Mouse (Mus musculus): Measurements from ENCODE around the gene Opcml. TPM values are rescaled to one million over a fixed set of nuclear protein-coding genes. Genes with fewer than 3 reads are reported as not detected.

Opcml gene
- total and polyA plus RNA-seq, 2 experiments from 2014 or later: 0.49 to 0.57 TPM

- DNase-seq (ENCODE audit: low spot score): no peak
- TF ChIP-seq EP300 (IDR thresholded peaks at IDR 0.05; ENCODE audit: low read depth) (no peak), CTCF (IDR thresholded peaks at IDR 0.05; ENCODE audit: low read depth) (no peak)
Observed at GRCm38 (mm10) chr9:28190751-28191150, 400.2 kb downstream of the Opcml start.

GRCm38 (mm10) chr9:28196550-28196949 is 406.0 kb downstream of the Opcml start:
- Histone ChIP-seq H3K9ac (replicated peaks; ENCODE audit: low read depth, low read length) (no peak overlapping the region), H3K36me3 (replicated peaks; ENCODE audit: control insufficient read depth, insufficient read depth, low read length) (no peaks in the 10 kb centered on the region), H3K9me3 (replicated peaks; ENCODE audit: control insufficient read depth, low read length) (no peaks in the 10 kb centered on the region), H3K27ac (ENCODE audit: low read depth) (no peak overlapping the region), H3K27me3 (ENCODE audit: control insufficient read depth, insufficient read depth, low read length) (no peaks in the 10 kb centered on the region), H3K4me1 (ENCODE audit: control insufficient read depth, insufficient read depth) (no peaks in the 10 kb centered on the region), H3K4me3 (ENCODE audit: low read depth, low read length) (no peak overlapping the region), H3K4me2 (ENCODE audit: low read depth, low read length) (no peak overlapping the region)
- 94% methylated on average over 2 of the region's 2 CpGs for WGBS
- TF ChIP-seq CTCF (IDR thresholded peaks at IDR 0.05; ENCODE audit: low read depth) (no peak), EP300 (IDR thresholded peaks at IDR 0.05; ENCODE audit: low read depth) (no peak)
- no peak for DNase-seq (ENCODE audit: low spot score)
- ATAC-seq (ENCODE audit: insufficient read depth, low read depth): no peak

More at GRCm38 (mm10) chr9:28190751-28191150, 400.2 kb downstream of the Opcml start:
- no peaks in the 10 kb centered on the region for H3K9me3 ChIP-seq (replicated peaks; ENCODE audit: control insufficient read depth, low read length)
- no peak overlapping the region for H3K4me3 ChIP-seq (ENCODE audit: low read depth, low read length)
- no peak for ATAC-seq (ENCODE audit: insufficient read depth, low read depth)
- H3K27me3 ChIP-seq (ENCODE audit: control insufficient read depth, insufficient read depth, low read length): no peaks in the 10 kb centered on the region
- H3K9ac ChIP-seq (replicated peaks; ENCODE audit: low read depth, low read length): no peak overlapping the region
- no peaks in the 10 kb centered on the region for H3K36me3 ChIP-seq (replicated peaks; ENCODE audit: control insufficient read depth, insufficient read depth, low read length)
- H3K4me1 ChIP-seq (ENCODE audit: control insufficient read depth, insufficient read depth): no peaks in the 10 kb centered on the region
- H3K4me2 ChIP-seq (ENCODE audit: low read depth, low read length): no peak overlapping the region
- H3K27ac ChIP-seq (ENCODE audit: low read depth): no peak overlapping the region
- 61% methylated on average over 1 of the region's 1 CpGs for WGBS

GRCm38 (mm10) chr9:28197061-28197460 is 406.5 kb downstream of the Opcml start:
- no peaks in the 10 kb centered on the region for H3K9me3 ChIP-seq (replicated peaks; ENCODE audit: control insufficient read depth, low read length)
- H3K9ac ChIP-seq (replicated peaks; ENCODE audit: low read depth, low read length): no peak overlapping the region
- no peaks in the 10 kb centered on the region for H3K27me3 ChIP-seq (ENCODE audit: control insufficient read depth, insufficient read depth, low read length)
- H3K4me3 ChIP-seq (ENCODE audit: low read depth, low read length): no peak overlapping the region
- no peak overlapping the region for H3K4me2 ChIP-seq (ENCODE audit: low read depth, low read length)
- no peaks in the 10 kb centered on the region for H3K4me1 ChIP-seq (ENCODE audit: control insufficient read depth, insufficient read depth)
- 37% methylated on average over 2 of the region's 2 CpGs for WGBS
- TF ChIP-seq CTCF (IDR thresholded peaks at IDR 0.05; ENCODE audit: low read depth) (no peak), EP300 (IDR thresholded peaks at IDR 0.05; ENCODE audit: low read depth) (no peak)
- no peak overlapping the region for H3K27ac ChIP-seq (ENCODE audit: low read depth)
- ATAC-seq (ENCODE audit: insufficient read depth, low read depth): no peak
- no peak for DNase-seq (ENCODE audit: low spot score)
- no peaks in the 10 kb centered on the region for H3K36me3 ChIP-seq (replicated peaks; ENCODE audit: control insufficient read depth, insufficient read depth, low read length)

GRCm38 (mm10) chr9:28197631-28198030 is 407.1 kb downstream of the Opcml start:
- DNase-seq (ENCODE audit: low spot score) (peak; percentile 17), ATAC-seq (ENCODE audit: insufficient read depth, low read depth) (0 out of 2 replicates have a peak, but pooled peaks have one; percentile 36)
- Histone ChIP-seq H3K36me3 (replicated peaks; ENCODE audit: control insufficient read depth, insufficient read depth, low read length) (no peaks in the 10 kb centered on the region), H3K9ac (replicated peaks; ENCODE audit: low read depth, low read length) (no peak overlapping the region), H3K9me3 (replicated peaks; ENCODE audit: control insufficient read depth, low read length) (no peaks in the 10 kb centered on the region), H3K27me3 (ENCODE audit: control insufficient read depth, insufficient read depth, low read length) (no peaks in the 10 kb centered on the region), H3K4me1 (ENCODE audit: control insufficient read depth, insufficient read depth) (no peaks in the 10 kb centered on the region), H3K4me3 (ENCODE audit: low read depth, low read length) (no peak overlapping the region), H3K4me2 (ENCODE audit: low read depth, low read length) (no peak overlapping the region), H3K27ac (ENCODE audit: low read depth) (no peak overlapping the region)
- WGBS: 29% methylated on average over 3 of the region's 3 CpGs
- TF ChIP-seq EP300 (IDR thresholded peaks at IDR 0.05; ENCODE audit: low read depth) (no peak), CTCF (IDR thresholded peaks at IDR 0.05; ENCODE audit: low read depth) (peak; percentile 70)

GRCm38 (mm10) chr9:28198106-28198694 is 407.6 kb downstream of the Opcml start:
- no peak overlapping the region for H3K27ac ChIP-seq (ENCODE audit: low read depth)
- no peak for DNase-seq (ENCODE audit: low spot score)
- no peaks in the 10 kb centered on the region for H3K27me3 ChIP-seq (ENCODE audit: control insufficient read depth, insufficient read depth, low read length)
- no peaks in the 10 kb centered on the region for H3K4me1 ChIP-seq (ENCODE audit: control insufficient read depth, insufficient read depth)
- TF ChIP-seq CTCF (IDR thresholded peaks at IDR 0.05; ENCODE audit: low read depth) (no peak), EP300 (IDR thresholded peaks at IDR 0.05; ENCODE audit: low read depth) (no peak)
- no peak overlapping the region for H3K4me3 ChIP-seq (ENCODE audit: low read depth, low read length)
- 53% methylated on average over 5 of the region's 5 CpGs for WGBS
- H3K4me2 ChIP-seq (ENCODE audit: low read depth, low read length): no peak overlapping the region
- ATAC-seq (ENCODE audit: insufficient read depth, low read depth): no peak
- H3K9me3 ChIP-seq (replicated peaks; ENCODE audit: control insufficient read depth, low read length): no peaks in the 10 kb centered on the region
- H3K9ac ChIP-seq (replicated peaks; ENCODE audit: low read depth, low read length): no peak overlapping the region
- no peaks in the 10 kb centered on the region for H3K36me3 ChIP-seq (replicated peaks; ENCODE audit: control insufficient read depth, insufficient read depth, low read length)

GRCm38 (mm10) chr9:28207441-28207840 is 416.9 kb downstream of the Opcml start:
- 51% methylated on average over 3 of the region's 3 CpGs for WGBS
- H3K9me3 ChIP-seq (replicated peaks; ENCODE audit: control insufficient read depth, low read length): no peaks in the 10 kb centered on the region
- no peak overlapping the region for H3K4me2 ChIP-seq (ENCODE audit: low read depth, low read length)
- H3K4me3 ChIP-seq (ENCODE audit: low read depth, low read length): no peak overlapping the region
- ATAC-seq (ENCODE audit: insufficient read depth, low read depth) (no peak), DNase-seq (ENCODE audit: low spot score) (no peak)
- H3K27me3 ChIP-seq (ENCODE audit: control insufficient read depth, insufficient read depth, low read length): no peaks in the 10 kb centered on the region
- TF ChIP-seq CTCF (IDR thresholded peaks at IDR 0.05; ENCODE audit: low read depth) (no peak), EP300 (IDR thresholded peaks at IDR 0.05; ENCODE audit: low read depth) (no peak)
- H3K27ac ChIP-seq (ENCODE audit: low read depth): no peak overlapping the region
- no peaks in the 10 kb centered on the region for H3K36me3 ChIP-seq (replicated peaks; ENCODE audit: control insufficient read depth, insufficient read depth, low read length)
- H3K9ac ChIP-seq (replicated peaks; ENCODE audit: low read depth, low read length): no peak overlapping the region
- no peaks in the 10 kb centered on the region for H3K4me1 ChIP-seq (ENCODE audit: control insufficient read depth, insufficient read depth)
